ENCODE assay signal across 22 mouse cellular contexts in the genomic region with DNA sequence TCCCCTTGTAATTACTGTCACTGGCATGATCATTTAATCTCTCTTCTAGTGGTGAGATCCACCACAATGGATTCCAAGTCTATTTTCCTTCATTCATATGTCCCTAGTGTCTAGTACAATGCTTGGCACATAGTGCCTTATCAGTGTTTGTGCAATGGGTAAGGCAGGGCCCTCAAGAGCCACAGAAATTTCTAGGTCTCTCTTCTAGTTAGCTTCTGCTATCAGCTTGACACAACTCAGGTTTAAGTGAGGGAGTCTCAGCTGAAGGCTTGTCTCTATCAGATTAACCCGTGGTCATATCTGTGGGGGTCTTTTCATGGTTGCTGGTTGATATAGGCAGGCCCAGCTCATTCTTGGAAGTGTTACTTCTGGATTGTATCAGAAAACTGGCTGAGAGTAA.
DNase-seq lines count a peak whose midpoint lies in the region; ATAC-seq and TF ChIP-seq lines count a peak whose summit lies in the region.
"Had no signal": no experiment of that assay in that cellular context is flagged by ENCODE, and none has a peak within 500 bp of the region (broad histone marks: within the 10 kb centered on the region; RNA-seq: fewer than 3 reads in every experiment).

No protein-coding gene starts in this region.

- no peak overlapping the region for H3K4me2 ChIP-seq in liver, embryonic 11.5 days
- H3K4me2 ChIP-seq in liver, embryonic 14.5 days (ENCODE audit: low read depth), result no peak overlapping the region
- H3K4me2 ChIP-seq: embryonic facial prominence, embryonic 12.5 days; forebrain, embryonic 13.5 days; forebrain, embryonic 15.5 days had no signal

- TF ChIP-seq CTCF in MEL (IDR thresholded peaks at IDR 0.05 in 2 of 3, conservative IDR thresholded peaks at IDR 0.05 in 1 of 3; ENCODE audit: control insufficient read depth in 1 of 3, insufficient read depth in 1 of 3, low read depth in 2 of 3, low read length in 3 of 3, poor library complexity in 1 of 3, severe bottlenecking in 1 of 3), result no peak
- no peak for TF ChIP-seq CTCF in liver, embryonic 14.5 days (IDR thresholded peaks at IDR 0.05; ENCODE audit: low read depth)
- no peak for TF ChIP-seq CTCF in left cerebral cortex, adult 2 months (IDR thresholded peaks at IDR 0.05)

- H3K4me3 ChIP-seq in liver, embryonic 11.5 days (ENCODE audit: low read depth, low read length), result no peak overlapping the region
- H3K4me3 ChIP-seq in MEL (ENCODE audit: control insufficient read depth in 1 of 2, insufficient read depth in 1 of 2, low read depth in 2 of 2, low read length in 2 of 2), result no peak overlapping the region
- no peak overlapping the region for H3K4me3 ChIP-seq in liver, embryonic 14.5 days (ENCODE audit: insufficient read depth in 1 of 2, low read depth in 2 of 2, low read length in 2 of 2)
- no peak overlapping the region for H3K4me3 ChIP-seq in left cerebral cortex, adult 2 months
- H3K4me3 ChIP-seq: embryonic facial prominence, embryonic 10.5 days; embryonic facial prominence, embryonic 12.5 days; forebrain, embryonic 13.5 days; forebrain, embryonic 15.5 days had no signal

- no peaks in the 10 kb centered on the region for H3K36me3 ChIP-seq in liver, embryonic 11.5 days (ENCODE audit: control insufficient read depth, insufficient read depth, low read length)
- H3K36me3 ChIP-seq in MEL (ENCODE audit: control insufficient read depth in 1 of 2, insufficient read depth in 2 of 2, low read length in 2 of 2), result no peaks in the 10 kb centered on the region
- no peaks in the 10 kb centered on the region for H3K36me3 ChIP-seq in liver, embryonic 14.5 days (replicated peaks; ENCODE audit: control insufficient read depth, insufficient read depth, low read depth)
- H3K36me3 ChIP-seq: embryonic facial prominence, embryonic 10.5 days; embryonic facial prominence, embryonic 12.5 days; forebrain, embryonic 15.5 days had no signal

- no peak for DNase-seq in liver, embryonic 11.5 days (ENCODE audit: low spot score)
- no peak for DNase-seq in liver
- peak; percentile 3 for DNase-seq in MEL (ENCODE audit: low read depth, low spot score)
- no peak for DNase-seq in liver, embryonic 14.5 days (ENCODE audit: low read depth in 3 of 3, low spot score in 3 of 3)
- no peak for DNase-seq in left cerebral cortex, adult 2 months (ENCODE audit: extremely low spot score in 1 of 2, low spot score in 2 of 2)
- DNase-seq: adrenal gland, adult 8-10 months; adrenal gland, postnatal 14 days; adrenal gland, postnatal 36 days; B cell, adult 2 months; cerebellum, adult 11-12 months; cerebellum, adult 2 months; cerebellum, adult 9-10 months; cerebellum, postnatal 10 days; cerebellum, postnatal 25 days; forebrain, postnatal 0 days had no signal

- no peak overlapping the region for H3K27ac ChIP-seq in liver, embryonic 11.5 days (ENCODE audit: low read depth, low read length)
- no peak overlapping the region for H3K27ac ChIP-seq in MEL (ENCODE audit: control insufficient read depth, low read depth, low read length)
- H3K27ac ChIP-seq in liver, embryonic 14.5 days, result no peak overlapping the region
- no peak overlapping the region for H3K27ac ChIP-seq in left cerebral cortex, adult 2 months
- H3K27ac ChIP-seq: embryonic facial prominence, embryonic 10.5 days; embryonic facial prominence, embryonic 12.5 days; forebrain, embryonic 13.5 days; forebrain, embryonic 15.5 days had no signal

- H3K9me3 ChIP-seq in liver, embryonic 11.5 days (ENCODE audit: control insufficient read depth, low read length), result no peaks in the 10 kb centered on the region
- H3K9me3 ChIP-seq in MEL (replicated peaks; ENCODE audit: insufficient read depth, low read length), result no peaks in the 10 kb centered on the region
- H3K9me3 ChIP-seq in liver, embryonic 14.5 days (ENCODE audit: control insufficient read depth, low read length), result no peaks in the 10 kb centered on the region
- H3K9me3 ChIP-seq: embryonic facial prominence, embryonic 10.5 days; embryonic facial prominence, embryonic 12.5 days; forebrain, embryonic 13.5 days; forebrain, embryonic 15.5 days had no signal

- no peak overlapping the region for H3K9ac ChIP-seq in liver, embryonic 11.5 days (ENCODE audit: low read depth, low read length)
- no peak overlapping the region for H3K9ac ChIP-seq in MEL (ENCODE audit: control insufficient read depth, low read depth, low read length, poor library complexity, severe bottlenecking)
- H3K9ac ChIP-seq in liver, embryonic 14.5 days (replicated peaks), result no peak overlapping the region
- H3K9ac ChIP-seq: embryonic facial prominence, embryonic 12.5 days; forebrain, embryonic 13.5 days; forebrain, embryonic 15.5 days; forebrain, postnatal 0 days had no signal

- H3K79me2 ChIP-seq in MEL (ENCODE audit: control insufficient read depth, insufficient read depth, low read length, poor library complexity), result no peaks in the 10 kb centered on the region

- no peak for TF ChIP-seq RAD21 in MEL (IDR thresholded peaks at IDR 0.05; ENCODE audit: low read depth, low read length)

- H3K27me3 ChIP-seq in liver, embryonic 11.5 days (replicated peaks; ENCODE audit: control insufficient read depth, insufficient read depth, low read length), result no peaks in the 10 kb centered on the region
- no peaks in the 10 kb centered on the region for H3K27me3 ChIP-seq in MEL (ENCODE audit: control insufficient read depth in 1 of 2, insufficient read depth in 2 of 2, low read length in 2 of 2)
- H3K27me3 ChIP-seq in liver, embryonic 14.5 days (ENCODE audit: control insufficient read depth, insufficient read depth, low read length), result no peaks in the 10 kb centered on the region
- H3K27me3 ChIP-seq: embryonic facial prominence, embryonic 12.5 days; forebrain, embryonic 13.5 days; forebrain, embryonic 15.5 days; Patski had no signal

- TF ChIP-seq POLR2A in MEL (IDR thresholded peaks at IDR 0.05; ENCODE audit: control insufficient read depth in 1 of 2, insufficient read depth in 1 of 2, low read depth in 1 of 2, low read length in 2 of 2, poor library complexity in 1 of 2), result no peak

- H3K4me1 ChIP-seq in liver, embryonic 11.5 days (replicated peaks; ENCODE audit: control insufficient read depth, insufficient read depth, low read length), result no peaks in the 10 kb centered on the region
- no peaks in the 10 kb centered on the region for H3K4me1 ChIP-seq in MEL (ENCODE audit: control insufficient read depth in 1 of 2, insufficient read depth in 2 of 2, low read length in 2 of 2)
- no peaks in the 10 kb centered on the region; a peak in 1 of 4 replicates for H3K4me1 ChIP-seq in liver, embryonic 14.5 days (replicated peaks; ENCODE audit: control insufficient read depth in 2 of 2, insufficient read depth in 2 of 2, low read length in 1 of 2)
- H3K4me1 ChIP-seq: embryonic facial prominence, embryonic 10.5 days; embryonic facial prominence, embryonic 12.5 days; forebrain, embryonic 13.5 days; forebrain, embryonic 15.5 days had no signal

- intact Hi-C loops in left cerebral cortex, adult 2 months (cut with DNase I), result no loop called here

- 33% methylated on average over 1 of the region's 1 CpGs for WGBS in liver, embryonic 11.5 days
- WGBS in liver, embryonic 14.5 days (ENCODE audit: insufficient replicate concordance), result 0% methylated on average over 1 of the region's 1 CpGs

- TF ChIP-seq EP300 in MEL (IDR thresholded peaks at IDR 0.05; ENCODE audit: low read depth in 1 of 2, low read length in 2 of 2), result no peak
- TF ChIP-seq EP300 in liver, embryonic 14.5 days (IDR thresholded peaks at IDR 0.05; ENCODE audit: low read depth), result no peak

- ATAC-seq in liver, embryonic 11.5 days (replicated peaks; ENCODE audit: low FRiP score), result peak; percentile 83
- ATAC-seq in liver, embryonic 14.5 days (ENCODE audit: insufficient read depth), result peak; percentile 74; the same call in 1 of the 2 replicates
- ATAC-seq in CD4-positive, CD25-positive, alpha-beta regulatory T cell, adult 4 months, result no peak
- ATAC-seq: activated CD4-positive, CD25-positive, alpha-beta regulatory T cell, adult 4 months; forebrain, embryonic 13.5 days; forebrain, embryonic 15.5 days; forebrain, postnatal 0 days; Patski had no signal

TF ChIP-seq in MEL, 35 proteins besides CTCF, POLR2A, EP300 and RAD21:
- no peak for TF ChIP-seq UBTF (IDR thresholded peaks at IDR 0.05; ENCODE audit: borderline replicate concordance, insufficient read depth, low read depth, low read length)
- no peak for TF ChIP-seq NRF1 (IDR thresholded peaks at IDR 0.05; ENCODE audit: insufficient read depth, low read depth, low read length, poor library complexity, severe bottlenecking)
- no peak for TF ChIP-seq POLR2AphosphoS2 (IDR thresholded peaks at IDR 0.05; ENCODE audit: low read length)
- no peak for TF ChIP-seq TCF12 (IDR thresholded peaks at IDR 0.05; ENCODE audit: low read depth, low read length)
- no peak for TF ChIP-seq CHD2 (IDR thresholded peaks at IDR 0.05; ENCODE audit: low read length)
- TF ChIP-seq KAT2A (conservative IDR thresholded peaks at IDR 0.05; ENCODE audit: low read depth, low read length), result no peak
- no peak for TF ChIP-seq TBP (IDR thresholded peaks at IDR 0.05; ENCODE audit: low read depth, low read length)
- TF ChIP-seq MAFK (IDR thresholded peaks at IDR 0.05; ENCODE audit: borderline replicate concordance, low read depth, low read length), result no peak
- no peak for TF ChIP-seq TAL1 (IDR thresholded peaks at IDR 0.05; ENCODE audit: low read length)
- TF ChIP-seq ZKSCAN1 (IDR thresholded peaks at IDR 0.05; ENCODE audit: low read depth, low read length), result no peak
- TF ChIP-seq USF1 (IDR thresholded peaks at IDR 0.05; ENCODE audit: low read depth, low read length), result no peak
- no peak for TF ChIP-seq JUND (IDR thresholded peaks at IDR 0.05; ENCODE audit: low read depth, low read length)
- TF ChIP-seq MYC (IDR thresholded peaks at IDR 0.05; ENCODE audit: low read depth, low read length), result no peak
- TF ChIP-seq SIN3A (IDR thresholded peaks at IDR 0.05; ENCODE audit: low read length), result no peak
- no peak for TF ChIP-seq ZC3H11A (IDR thresholded peaks at IDR 0.05; ENCODE audit: low read depth, low read length)
- TF ChIP-seq RCOR1 (IDR thresholded peaks at IDR 0.05; ENCODE audit: low read depth, low read length), result no peak
- TF ChIP-seq HCFC1 (IDR thresholded peaks at IDR 0.05; ENCODE audit: low read depth, low read length), result no peak
